Comparison of ENCODE assay signal across 25 mouse cellular contexts in genomic region chr13:103270856-103271391, GRCm38 (mm10).
DNase-seq lines count a peak whose midpoint lies in the region; ATAC-seq and TF ChIP-seq lines count a peak whose summit lies in the region.
"Had no signal": no experiment of that assay in that cellular context is flagged by ENCODE, and none has a peak within 500 bp of the region (broad histone marks: within the 10 kb centered on the region; RNA-seq: fewer than 3 reads in every experiment).

No protein-coding gene starts in this region.

- TF ChIP-seq POLR2A in myocyte (IDR thresholded peaks at IDR 0.05; ENCODE audit: insufficient read length, low read depth): no peak

- DNase-seq in heart, adult 8-10 months (ENCODE audit: low spot score): peak; percentile 40
- no peak for DNase-seq in heart, postnatal 10 days
- no peak for DNase-seq in gastrocnemius, postnatal 25 days
- no peak for DNase-seq in layer of hippocampus, postnatal 14 days (ENCODE audit: low spot score in 2 of 2)
- DNase-seq: adrenal gland, adult 8-10 months; cerebellum, adult 2 months; cerebellum, postnatal 36 days; embryo, embryonic 11 days; kidney, postnatal 36 days; liver, embryonic 13.5 days; lung, adult 2 months; lung, postnatal 4 days; midbrain, embryonic 14.5 days; thymus, adult 18-20 months; thymus, postnatal 4 days had no signal

- no peaks in the 10 kb centered on the region for H3K27me3 ChIP-seq in heart, embryonic 13.5 days (replicated peaks)
- H3K27me3 ChIP-seq in myocyte (ENCODE audit: control insufficient read depth, insufficient read depth, insufficient read length): no peaks in the 10 kb centered on the region
- H3K27me3 ChIP-seq: embryonic facial prominence, embryonic 13.5 days; forebrain, embryonic 12.5 days; hindbrain, embryonic 12.5 days; limb, embryonic 13.5 days; liver, embryonic 13.5 days; neural tube, embryonic 12.5 days had no signal

- no peak for ATAC-seq in heart, embryonic 13.5 days (ENCODE audit: extremely low read depth, insufficient number of reproducible peaks, low FRiP score, low TSS enrichment)
- ATAC-seq: intestine, postnatal 0 days had no signal

- no peaks in the 10 kb centered on the region for H3K36me3 ChIP-seq in heart, embryonic 13.5 days
- H3K36me3 ChIP-seq in myocyte (ENCODE audit: control insufficient read depth, insufficient read depth): no peaks in the 10 kb centered on the region
- H3K36me3 ChIP-seq: embryonic facial prominence, embryonic 13.5 days; forebrain, embryonic 12.5 days; hindbrain, embryonic 12.5 days; limb, embryonic 13.5 days; liver, embryonic 13.5 days; neural tube, embryonic 12.5 days had no signal

- 0 out of 2 replicates have a peak overlapping the region, but pooled peaks have one; percentile 19 for H3K27ac ChIP-seq in brown adipose tissue, adult 24 weeks (replicated peaks; ENCODE audit: low read depth, low read length)
- H3K27ac ChIP-seq in heart, embryonic 13.5 days (replicated peaks): no peak overlapping the region; the same call in 1 of the 2 replicates
- H3K27ac ChIP-seq: embryonic facial prominence, embryonic 13.5 days; forebrain, embryonic 12.5 days; hindbrain, embryonic 12.5 days; limb, embryonic 13.5 days; liver, embryonic 13.5 days; neural tube, embryonic 12.5 days had no signal

- peak overlapping the region; percentile 38 for H3K4me2 ChIP-seq in heart, embryonic 13.5 days
- peak overlapping the region; percentile 79 for H3K4me2 ChIP-seq in myocyte (ENCODE audit: low read depth)
- H3K4me2 ChIP-seq: embryonic facial prominence, embryonic 13.5 days; forebrain, embryonic 12.5 days; hindbrain, embryonic 12.5 days; limb, embryonic 13.5 days; liver, embryonic 13.5 days; neural tube, embryonic 12.5 days had no signal

- no peaks in the 10 kb centered on the region for H3K4me1 ChIP-seq in brown adipose tissue, adult 24 weeks (ENCODE audit: control insufficient read depth, insufficient read depth, insufficient read length, low read length)
- H3K4me1 ChIP-seq in heart, embryonic 13.5 days: peaks cover 15% of the 10 kb centered on the region
- H3K4me1 ChIP-seq: forebrain, embryonic 12.5 days; hindbrain, embryonic 12.5 days; liver, embryonic 13.5 days; neural tube, embryonic 12.5 days had no signal

- no peaks in the 10 kb centered on the region for H3K9me3 ChIP-seq in heart, embryonic 13.5 days
- H3K9me3 ChIP-seq: embryonic facial prominence, embryonic 13.5 days; forebrain, embryonic 12.5 days; hindbrain, embryonic 12.5 days; limb, embryonic 13.5 days; liver, embryonic 13.5 days; neural tube, embryonic 12.5 days had no signal

- no peak overlapping the region for H3ac ChIP-seq in myocyte (ENCODE audit: control insufficient read depth, insufficient read length)

- no peak overlapping the region for H3K4me3 ChIP-seq in brown adipose tissue, adult 24 weeks (ENCODE audit: insufficient read depth, low read depth, low read length)
- H3K4me3 ChIP-seq in heart, embryonic 13.5 days: no peak overlapping the region
- H3K4me3 ChIP-seq in myocyte: no peak overlapping the region
- H3K4me3 ChIP-seq: embryonic facial prominence, embryonic 13.5 days; erythroblast, embryonic 14.5 days; forebrain, embryonic 12.5 days; hindbrain, embryonic 12.5 days; limb, embryonic 13.5 days; liver, embryonic 13.5 days; neural tube, embryonic 12.5 days had no signal

- WGBS in heart, embryonic 13.5 days: 30% methylated on average over 9 of the region's 9 CpGs

- H3K9ac ChIP-seq in heart, embryonic 13.5 days: no peak overlapping the region
- H3K9ac ChIP-seq: embryonic facial prominence, embryonic 13.5 days; forebrain, embryonic 12.5 days; hindbrain, embryonic 12.5 days; limb, embryonic 13.5 days; liver, embryonic 13.5 days; neural tube, embryonic 12.5 days had no signal

- peaks cover 28% of the 10 kb centered on the region for H3K79me2 ChIP-seq in myocyte (ENCODE audit: control insufficient read depth, insufficient read depth)

- intact Hi-C loops in heart, postnatal 10 days (cut with DNase I): no loop called here

TF ChIP-seq in myocyte, 11 proteins besides CTCF, POLR2A, EP300 and RAD21:
- TF ChIP-seq TCF12 (IDR thresholded peaks at IDR 0.05; ENCODE audit: insufficient read depth, poor library complexity, severe bottlenecking) (no peak), POLR2AphosphoS2 (IDR thresholded peaks at IDR 0.05; ENCODE audit: insufficient read length, low read depth) (no peak), USF1 (IDR thresholded peaks at IDR 0.05; ENCODE audit: low read depth) (no peak), MYOG (IDR thresholded peaks at IDR 0.05; ENCODE audit: control insufficient read depth in 1 of 3, insufficient read depth in 1 of 3, insufficient read length in 2 of 3, low read depth in 2 of 3) (peak in 1 of 3 experiments; percentile 7), E2F4 (IDR thresholded peaks at IDR 0.05; ENCODE audit: insufficient read depth) (no peak), REST (IDR thresholded peaks at IDR 0.05; ENCODE audit: insufficient read depth, insufficient read length) (no peak), TCF3 (IDR thresholded peaks at IDR 0.05; ENCODE audit: insufficient read length, low read depth) (no peak), MAX (IDR thresholded peaks at IDR 0.05; ENCODE audit: low read depth) (no peak), MYOD1 (IDR thresholded peaks at IDR 0.05; ENCODE audit: control insufficient read depth in 1 of 3, insufficient read length in 2 of 3, low read depth in 2 of 3) (peak in 1 of 3 experiments; percentile 15), CEBPB (IDR thresholded peaks at IDR 0.05; ENCODE audit: insufficient read depth, poor library complexity, severe bottlenecking) (no peak), SRF (IDR thresholded peaks at IDR 0.05; ENCODE audit: control insufficient read depth, insufficient read length, low read depth) (peak; percentile 23)
